Mouse (Mus musculus) left cerebral cortex, postnatal 25 days (tissue): ENCODE results near the gene Cbwd1. TPM values are rescaled to one million over a fixed set of nuclear protein-coding genes. Genes with fewer than 3 reads are reported as not detected.

Experiments used
- DNase-seq, 2 experiments: peaks; one replicate each; pipeline ENCODE4 v3.0.0; 2022; ENCODE audit warnings: low spot score in 2 of 2, mixed read lengths in 1 of 2
- intact Hi-C: fragments of 180-260 bp; cut with DNase I; formaldehyde crosslinking; loops from one replicate; pipeline ENCODE4 v1.15.1; 2025
- total RNA-seq, 2 experiments: library from RNA; stranded (reverse); gene quantifications; 2 replicates each; pipeline ENCODE4 v1.2.3; 2021

Cbwd1 gene
- total RNA-seq, 2 experiments from 2014 or later: 12.9 to 17.5 TPM

DNA sequence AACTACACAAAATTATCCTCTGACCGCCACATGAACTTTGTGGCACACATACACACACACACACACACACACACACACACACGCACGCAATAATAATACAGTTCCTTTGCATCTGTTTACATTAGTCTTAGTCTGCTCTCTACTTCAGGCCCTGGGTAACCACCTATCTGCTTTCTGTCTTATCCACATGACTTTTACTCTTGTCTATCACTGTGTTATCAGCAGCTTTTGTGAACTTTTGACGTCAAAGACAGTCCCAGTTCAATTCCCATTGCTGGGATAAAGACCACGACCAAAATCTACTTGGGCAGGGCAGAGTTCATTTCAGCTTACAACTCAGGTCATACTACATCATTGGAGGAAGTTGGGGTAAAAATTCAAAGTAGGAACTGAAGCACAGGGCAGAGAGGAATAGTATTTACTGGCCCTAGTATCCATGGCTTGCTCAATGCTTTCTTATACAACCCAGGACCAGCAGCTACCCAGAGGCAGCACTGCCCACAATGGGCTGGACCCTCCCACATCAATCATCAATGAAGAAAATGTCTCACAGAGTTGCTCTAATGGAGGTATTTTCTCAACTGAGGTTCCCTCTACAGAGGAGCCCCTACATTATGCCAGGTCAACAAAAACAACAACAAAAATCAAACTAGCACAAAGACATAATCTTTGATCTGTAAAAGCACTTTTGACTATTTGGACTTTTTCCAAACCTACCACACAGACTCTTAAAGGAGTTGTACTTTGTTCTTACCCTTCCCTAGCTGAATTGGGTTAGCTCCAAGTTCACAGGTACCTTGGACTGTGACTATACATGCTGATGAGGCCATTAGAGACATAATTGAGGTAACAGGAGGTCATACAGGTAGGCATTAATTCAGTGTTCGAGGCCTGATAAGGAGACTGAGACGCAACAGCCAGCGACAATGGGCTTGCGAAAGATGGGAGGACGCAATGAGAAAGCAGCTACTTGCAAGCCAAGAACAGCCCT, 17.7 kb upstream of the Cbwd1 start:
- intact Hi-C loops: no loop called here
- DNase-seq: no peak

DNA sequence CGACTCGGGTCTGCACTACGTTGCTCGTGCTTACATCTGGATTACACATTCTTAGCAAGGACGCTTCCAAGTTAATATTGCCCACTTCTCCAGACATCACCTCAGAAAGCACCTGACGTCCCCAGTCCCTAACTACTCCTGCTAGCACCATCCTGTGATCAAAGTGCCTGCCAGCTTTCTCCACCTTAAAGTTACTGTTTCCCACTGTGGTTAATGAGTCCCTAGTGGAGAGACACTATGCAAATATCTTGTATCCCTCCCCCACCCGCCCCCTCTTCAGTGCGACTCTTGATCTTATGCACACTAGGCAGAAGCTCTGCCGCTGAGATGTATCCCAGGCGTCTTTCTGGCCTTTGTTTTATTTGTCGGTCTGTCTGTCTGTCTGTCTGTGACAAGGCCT, 16.6 kb upstream of the Cbwd1 start:
- intact Hi-C loops: no loop called here
- no peak for DNase-seq

DNA sequence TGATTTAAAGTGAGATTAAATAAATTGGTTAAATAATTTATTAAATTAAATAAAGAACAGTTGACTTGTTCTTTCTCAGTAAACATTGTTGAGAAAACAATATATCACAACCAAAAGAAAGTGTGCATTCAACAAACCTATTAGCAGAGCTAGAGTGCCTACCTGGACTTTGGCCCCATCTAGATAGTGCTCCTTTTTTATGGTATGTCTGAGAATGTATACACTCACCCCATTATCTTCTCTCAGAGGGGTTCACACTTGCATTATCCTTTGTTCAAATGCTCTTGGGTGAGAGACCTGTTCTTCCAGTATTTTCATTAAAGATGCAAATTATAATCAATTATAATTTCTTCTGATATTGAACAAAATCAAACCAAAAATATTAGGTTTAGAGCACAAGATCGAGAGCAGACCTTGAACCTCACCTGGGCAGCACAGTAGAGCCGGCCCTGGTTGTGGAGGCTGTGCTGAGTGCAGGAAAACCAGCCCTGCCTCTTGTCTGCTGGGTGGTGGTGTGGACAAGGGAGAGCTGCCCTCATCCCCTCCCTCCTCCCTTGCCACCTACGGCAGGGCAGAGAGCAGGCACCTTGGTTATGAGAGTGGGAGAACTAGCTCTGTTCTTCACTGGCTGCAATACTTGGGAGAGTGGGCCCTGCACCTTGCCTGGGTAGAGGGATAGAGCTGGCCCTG, 11.4 kb upstream of the Cbwd1 start:
- intact Hi-C loops: no loop called here
- DNase-seq: no peak

DNA sequence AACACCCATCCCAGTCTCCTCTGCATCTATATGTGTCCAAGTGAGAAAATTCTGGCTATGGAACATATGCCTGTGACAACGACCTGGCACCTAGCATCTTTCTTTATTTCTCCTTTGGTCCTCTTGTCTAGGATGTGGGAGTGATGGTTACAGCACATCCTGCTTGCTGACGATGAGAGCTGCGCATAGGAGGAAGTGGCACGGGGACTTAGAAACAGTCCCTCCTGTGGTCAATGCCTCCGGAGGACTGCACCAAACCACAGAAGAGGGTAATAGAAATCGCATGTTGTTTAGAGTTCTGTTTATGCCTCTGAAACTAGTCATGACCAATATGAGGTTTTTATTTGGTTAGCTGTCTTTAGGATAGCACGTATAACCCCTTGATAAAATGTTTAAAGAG, 9.9 kb upstream of the Cbwd1 start:
- DNase-seq: peak in 1 of 2 experiments; percentile 4
- intact Hi-C loops: no loop called here

DNA sequence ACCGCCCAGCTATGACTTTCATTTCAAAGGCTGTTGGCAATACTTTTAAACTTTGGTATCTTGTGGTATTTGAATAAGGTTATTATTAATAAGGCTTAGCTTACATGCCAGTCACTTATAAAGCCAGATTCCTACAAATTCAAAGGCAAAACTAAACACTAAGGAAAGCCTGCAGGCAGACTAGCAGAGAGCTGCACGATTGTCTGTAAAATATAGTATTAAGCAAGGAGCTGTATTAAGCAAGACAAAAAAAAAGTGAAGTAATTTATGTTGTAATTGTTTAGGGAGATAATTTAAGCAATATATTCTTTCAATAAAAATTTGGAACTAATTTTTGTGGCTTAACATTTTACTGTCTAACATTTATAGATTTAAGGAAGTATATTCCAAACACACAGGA, 5.5 kb upstream of the Cbwd1 start:
- DNase-seq: no peak
- intact Hi-C loops: loop anchor here (1.0 kb wide), 1 partner anchor 30 kb away; no protein-coding TSS in a partner anchor

DNA sequence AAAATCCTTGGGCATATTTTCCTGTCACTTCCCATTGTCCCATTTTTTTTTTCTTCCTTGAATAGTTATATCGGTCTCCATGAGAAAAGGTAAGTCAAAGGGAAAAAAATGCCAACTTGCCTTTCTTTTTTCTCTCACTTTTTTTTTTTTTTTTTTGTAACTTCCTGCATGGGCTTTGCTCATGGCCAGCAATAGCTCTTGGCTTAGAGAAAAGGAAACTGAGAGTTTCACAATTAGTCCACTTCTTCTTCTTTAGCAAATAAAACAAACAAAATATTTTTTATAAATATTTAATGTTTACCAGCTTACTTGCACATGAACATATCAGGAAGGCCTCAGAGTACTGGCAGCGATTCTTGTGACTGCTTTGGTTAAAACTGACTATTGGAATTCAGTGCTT, 4.8 kb upstream of the Cbwd1 start:
- no peak for DNase-seq
- intact Hi-C loops: loop anchor here (1.0 kb wide), 1 partner anchor 31 kb away; no protein-coding TSS in a partner anchor

- intact Hi-C loops: loop anchor here (2.0 to 5.0 kb wide), 3 partner anchors 376 to 679 kb away; no protein-coding TSS in a partner anchor
- peak; percentile 32 to 67 for DNase-seq
Measured at GRCm38 (mm10) chr19:24958531-24958930, 2.9 kb downstream of the Cbwd1 start.

DNA sequence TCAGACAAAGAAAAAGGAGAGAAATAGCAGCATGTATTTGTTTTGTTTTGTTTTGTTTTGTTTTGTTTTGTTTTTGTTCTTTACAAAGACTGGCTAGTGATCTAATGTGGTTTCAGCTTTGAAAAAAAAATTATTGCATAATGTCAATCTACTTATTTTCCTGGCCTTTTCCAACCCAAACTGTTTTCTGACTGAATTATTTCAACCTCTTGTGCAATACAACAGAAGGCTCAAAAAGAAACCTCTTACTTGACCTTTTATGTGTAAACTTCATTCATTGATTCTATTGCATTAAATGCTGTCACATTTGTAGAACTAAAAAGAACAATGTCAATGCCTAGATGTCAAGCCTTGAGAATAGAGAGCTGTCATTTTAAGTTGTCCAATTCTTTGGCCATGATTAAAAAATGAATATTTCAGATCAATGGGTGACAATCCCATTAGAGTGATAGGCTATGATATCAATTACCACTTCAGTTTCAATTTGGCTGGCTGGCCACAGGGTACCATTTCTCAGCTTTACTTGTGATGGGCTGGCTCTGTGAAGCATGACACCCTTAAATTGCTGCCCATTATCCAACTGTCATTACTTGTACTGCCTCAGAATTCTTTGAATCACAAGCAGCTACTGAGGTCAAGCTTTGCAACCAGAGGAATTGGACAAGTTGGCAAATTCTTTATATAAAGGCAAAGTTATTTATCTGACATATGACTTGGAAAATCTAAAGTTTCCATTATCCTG, 15.7 kb downstream of the Cbwd1 start:
- DNase-seq: no peak
- intact Hi-C loops: no loop called here

- intact Hi-C loops: no loop called here
- peak in 1 of 2 experiments; percentile 8 for DNase-seq
Measured at GRCm38 (mm10) chr19:24937084-24937483, 24.3 kb downstream of the Cbwd1 start.

DNA sequence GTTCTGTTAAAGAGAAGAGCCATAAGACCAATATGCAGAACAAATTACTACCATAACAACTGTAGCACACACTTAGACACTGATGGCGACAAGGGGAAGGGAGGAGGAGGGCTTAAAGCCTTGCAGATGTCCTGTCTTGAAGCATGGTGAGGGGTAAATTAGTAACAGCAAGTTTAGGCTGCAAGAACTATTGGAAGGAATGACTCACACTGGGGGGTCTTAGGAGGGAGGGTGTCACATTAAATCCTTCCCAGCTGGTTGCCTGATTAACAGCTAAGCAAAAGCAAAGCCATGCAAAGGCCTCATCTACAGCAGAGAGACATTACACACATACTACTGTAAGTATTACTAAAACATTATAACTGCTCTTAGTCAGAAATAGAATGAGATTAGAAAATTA, 32.4 kb downstream of the Cbwd1 start:
- intact Hi-C loops: no loop called here
- DNase-seq: no peak

DNA sequence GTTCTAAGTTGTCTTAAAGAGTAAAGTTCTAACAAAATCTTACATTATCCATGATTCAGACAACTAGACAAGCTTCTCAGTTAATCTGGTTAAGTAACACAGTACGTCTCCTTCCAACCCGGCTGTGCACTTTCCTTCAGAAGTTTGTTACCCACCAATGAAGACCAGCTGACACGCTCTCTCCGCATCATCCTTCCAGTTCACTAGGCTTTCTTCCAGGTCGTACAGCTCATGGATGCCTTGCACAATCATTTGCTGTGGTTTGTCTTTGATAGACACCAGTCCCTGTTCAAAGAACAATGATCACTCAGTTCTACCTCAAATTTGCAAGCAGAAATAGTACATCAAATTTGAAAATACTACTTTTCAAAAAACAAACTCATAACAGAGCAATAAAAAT, 40.5 kb downstream of the Cbwd1 start:
- DNase-seq: no peak
- intact Hi-C loops: no loop called here

- intact Hi-C loops: no loop called here
- no peak for DNase-seq
Measured at GRCm38 (mm10) chr19:24908385-24909155, 52.8 kb downstream of the Cbwd1 start.

DNA sequence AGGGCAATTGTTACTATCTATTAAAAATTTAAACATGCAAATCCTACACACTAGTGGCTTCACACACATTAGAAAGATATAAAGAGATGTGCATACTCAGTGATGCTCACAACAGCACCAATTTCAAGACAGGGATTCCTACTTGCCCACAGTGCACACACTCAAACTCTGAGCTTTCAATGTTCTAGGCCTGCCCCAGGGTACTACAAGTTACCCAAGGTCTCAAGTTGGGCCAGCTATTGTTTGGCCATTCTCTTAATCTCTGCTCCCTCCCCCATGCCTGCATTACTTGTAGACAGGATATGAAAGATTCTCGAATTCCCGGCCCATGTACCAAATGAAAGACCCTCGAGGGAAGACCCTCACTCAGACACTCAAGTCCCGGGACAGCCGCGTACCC, 53.8 kb downstream of the Cbwd1 start:
- intact Hi-C loops: no loop called here
- DNase-seq: no peak

- intact Hi-C loops: loop anchor here (5.0 kb wide), 1 partner anchor 769 kb away; the partner anchor contains the start of gene Dmrt2
- no peak for DNase-seq
Measured at GRCm38 (mm10) chr19:24902821-24903220, 58.6 kb downstream of the Cbwd1 start.

DNA sequence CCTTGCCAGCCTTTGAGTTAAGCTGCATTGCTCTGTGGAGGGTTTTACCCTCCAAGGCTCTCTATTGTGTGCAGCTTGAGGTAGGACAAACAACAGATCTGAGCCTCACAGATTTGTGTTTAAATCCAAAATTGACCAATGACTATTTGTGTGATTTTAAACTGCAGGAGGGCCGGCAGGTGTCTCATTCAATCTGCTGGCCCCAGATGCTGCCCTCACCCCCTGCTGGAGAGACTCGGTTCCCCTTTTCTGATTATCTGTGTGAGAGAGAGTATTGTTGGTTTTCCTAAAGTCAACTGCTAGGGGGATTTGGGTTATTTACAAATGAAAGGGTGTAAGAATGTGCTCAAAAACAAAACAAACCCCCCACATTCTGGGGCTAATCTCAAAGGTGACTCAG, 59.2 kb downstream of the Cbwd1 start:
- no peak for DNase-seq
- intact Hi-C loops: loop anchor here (5.0 kb wide), 1 partner anchor 770 kb away; the partner anchor contains the start of gene Dmrt2

DNA sequence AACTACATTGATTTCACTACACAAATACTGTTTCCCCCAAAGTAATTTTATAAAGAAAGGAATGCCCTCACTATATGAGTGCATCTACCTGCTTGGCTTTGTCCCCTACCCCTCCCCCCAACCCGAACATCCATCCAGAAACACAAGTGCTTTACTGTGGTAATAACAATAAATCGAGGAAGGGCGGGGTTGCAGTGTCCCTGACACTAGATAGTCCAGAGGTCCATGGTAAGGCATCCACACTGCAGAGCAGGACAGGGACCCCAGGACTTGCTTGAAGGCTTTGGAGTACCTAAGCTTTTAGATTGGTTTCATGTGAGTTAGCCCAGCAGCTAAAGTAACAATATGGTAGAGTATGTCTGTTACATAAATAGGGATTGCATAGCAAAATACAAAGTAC, 59.7 kb downstream of the Cbwd1 start:
- intact Hi-C loops: loop anchor here (5.0 kb wide), 1 partner anchor 771 kb away; the partner anchor contains the start of gene Dmrt2
- no peak for DNase-seq

DNA sequence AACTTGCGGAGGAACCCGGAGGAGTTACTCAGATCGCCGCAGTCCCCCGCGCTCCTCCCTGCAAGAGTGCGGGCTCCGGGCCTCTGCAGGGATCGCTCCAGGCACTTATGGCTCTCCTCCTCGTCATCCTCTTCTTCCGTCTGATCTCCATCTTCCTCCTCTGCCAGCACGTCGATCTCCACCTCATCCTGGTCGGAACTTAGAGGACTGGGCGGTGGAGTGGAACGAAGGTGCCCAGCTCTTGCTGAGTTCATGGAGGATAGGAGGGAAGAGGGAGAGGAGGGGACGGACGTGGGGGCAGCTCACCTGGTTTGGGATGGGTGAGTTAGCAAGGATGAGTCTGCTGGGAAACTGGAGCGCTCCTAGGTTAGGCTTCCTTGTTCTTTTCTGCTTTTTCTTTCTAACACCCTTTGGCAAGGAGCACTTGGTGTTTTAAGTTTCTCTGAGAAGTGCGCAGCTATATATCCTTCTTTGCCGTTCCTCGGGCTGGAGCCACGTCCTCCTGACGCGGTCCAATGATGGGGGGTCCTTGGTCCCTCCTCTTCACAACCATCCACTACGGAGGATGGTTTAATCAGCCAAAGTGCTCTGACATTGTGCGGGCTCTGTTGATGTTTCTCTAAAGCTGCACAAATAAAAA, 60.7 kb downstream of the Cbwd1 start, which contains the start of gene Foxd4:
Foxd4 (minus strand) TSS at position 617 of the 640 bp plus-strand sequence.
- DNase-seq: no peak
- intact Hi-C loops: loop anchor here (5.0 kb wide), 1 partner anchor 772 kb away; the partner anchor contains the start of gene Dmrt2
